Mouse (Mus musculus): ENCODE results near the gene Bola1. TPM values are rescaled to one million over a fixed set of nuclear protein-coding genes. Genes with fewer than 3 reads are reported as not detected.

Bola1 gene
- polyA plus RNA-seq, 1 experiment: 55.4 TPM

- no peaks in the 10 kb centered on the region for H3K27me3 ChIP-seq (ENCODE audit: control insufficient read depth, insufficient read depth, low read length)
- H3K27ac ChIP-seq (ENCODE audit: control insufficient read depth, insufficient read depth, low read length): no peak overlapping the region
- no peak overlapping the region for H3K4me3 ChIP-seq (ENCODE audit: control insufficient read depth, insufficient read depth, low read length)
- H3K36me3 ChIP-seq (ENCODE audit: control insufficient read depth, insufficient read depth, low read length): no peaks in the 10 kb centered on the region
- 66% methylated on average over 5 of the region's 5 CpGs for WGBS
- H3K4me1 ChIP-seq (replicated peaks; ENCODE audit: control insufficient read depth, insufficient read depth, low read length): peaks cover 3% of the 10 kb centered on the region; the same call in 1 of the 2 replicates
- no peak for TF ChIP-seq POLR2A (IDR thresholded peaks at IDR 0.05; ENCODE audit: control insufficient read depth, extremely low read depth, insufficient read depth, low read length, poor library complexity)
- no peak for TF ChIP-seq CTCF (IDR thresholded peaks at IDR 0.05; ENCODE audit: borderline replicate concordance, control insufficient read depth, extremely low read depth, insufficient read depth, low read length, poor library complexity)
- no peak for DNase-seq
These were observed 36.6 kb upstream of the Bola1 start for GRCm38 (mm10) chr3:96255926-96256593.

DNA sequence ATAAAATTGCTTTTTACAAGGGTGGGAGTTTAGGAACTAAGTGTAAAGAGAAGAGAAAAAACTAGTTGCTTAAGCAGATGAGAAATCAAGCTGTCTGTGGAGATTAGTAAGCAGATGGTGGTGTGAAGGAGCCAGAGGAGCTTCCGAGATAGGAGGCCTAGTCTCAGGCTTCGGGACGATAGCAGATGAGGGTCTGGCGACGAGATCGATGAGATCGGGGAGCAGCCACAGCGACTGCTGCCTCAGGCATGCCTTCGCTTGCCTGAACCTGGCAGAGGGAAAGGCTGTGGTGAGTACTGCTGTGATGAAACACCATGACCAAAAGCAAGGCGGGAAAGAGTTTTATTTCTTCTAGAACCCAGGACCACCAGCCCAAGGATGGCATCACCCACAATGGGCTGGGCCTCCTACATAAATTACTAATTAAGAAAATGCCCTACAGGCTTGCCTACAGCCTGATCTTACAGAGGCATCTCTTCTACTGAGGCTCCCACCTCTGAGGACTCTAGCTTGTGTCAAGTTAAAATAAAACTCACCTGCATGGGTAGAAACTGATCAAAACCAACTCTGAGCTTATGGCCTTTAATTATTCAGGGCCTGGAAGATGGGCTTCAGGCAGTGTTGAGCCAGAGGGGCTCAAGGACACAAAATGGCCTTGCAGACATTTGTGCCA is 35.3 kb upstream of the Bola1 start:
- 92% methylated on average over 10 of the region's 10 CpGs for WGBS
- TF ChIP-seq POLR2A (IDR thresholded peaks at IDR 0.05; ENCODE audit: control insufficient read depth, extremely low read depth, insufficient read depth, low read length, poor library complexity) (no peak), CTCF (IDR thresholded peaks at IDR 0.05; ENCODE audit: borderline replicate concordance, control insufficient read depth, extremely low read depth, insufficient read depth, low read length, poor library complexity) (no peak)
- no peaks in the 10 kb centered on the region for H3K36me3 ChIP-seq (ENCODE audit: control insufficient read depth, insufficient read depth, low read length)
- H3K27me3 ChIP-seq (ENCODE audit: control insufficient read depth, insufficient read depth, low read length): no peaks in the 10 kb centered on the region
- H3K4me1 ChIP-seq (replicated peaks; ENCODE audit: control insufficient read depth, insufficient read depth, low read length): peaks cover 8% of the 10 kb centered on the region
- H3K27ac ChIP-seq (ENCODE audit: control insufficient read depth, insufficient read depth, low read length): no peak overlapping the region
- no peak overlapping the region for H3K4me3 ChIP-seq (ENCODE audit: control insufficient read depth, insufficient read depth, low read length)
- no peak for DNase-seq

- Histone ChIP-seq H3K4me1 (replicated peaks; ENCODE audit: control insufficient read depth, insufficient read depth, low read length) (peaks cover 17% of the 10 kb centered on the region), H3K27ac (ENCODE audit: control insufficient read depth, insufficient read depth, low read length) (no peak overlapping the region), H3K4me3 (ENCODE audit: control insufficient read depth, insufficient read depth, low read length) (no peak overlapping the region), H3K36me3 (ENCODE audit: control insufficient read depth, insufficient read depth, low read length) (no peaks in the 10 kb centered on the region), H3K27me3 (ENCODE audit: control insufficient read depth, insufficient read depth, low read length) (no peaks in the 10 kb centered on the region)
- no peak for DNase-seq
- no peak for TF ChIP-seq POLR2A (IDR thresholded peaks at IDR 0.05; ENCODE audit: control insufficient read depth, extremely low read depth, insufficient read depth, low read length, poor library complexity)
- no peak for TF ChIP-seq CTCF (IDR thresholded peaks at IDR 0.05; ENCODE audit: borderline replicate concordance, control insufficient read depth, extremely low read depth, insufficient read depth, low read length, poor library complexity)
- 66% methylated on average over 3 of the region's 3 CpGs for WGBS
These were observed 32.3 kb upstream of the Bola1 start for GRCm38 (mm10) chr3:96251787-96252186.

DNA sequence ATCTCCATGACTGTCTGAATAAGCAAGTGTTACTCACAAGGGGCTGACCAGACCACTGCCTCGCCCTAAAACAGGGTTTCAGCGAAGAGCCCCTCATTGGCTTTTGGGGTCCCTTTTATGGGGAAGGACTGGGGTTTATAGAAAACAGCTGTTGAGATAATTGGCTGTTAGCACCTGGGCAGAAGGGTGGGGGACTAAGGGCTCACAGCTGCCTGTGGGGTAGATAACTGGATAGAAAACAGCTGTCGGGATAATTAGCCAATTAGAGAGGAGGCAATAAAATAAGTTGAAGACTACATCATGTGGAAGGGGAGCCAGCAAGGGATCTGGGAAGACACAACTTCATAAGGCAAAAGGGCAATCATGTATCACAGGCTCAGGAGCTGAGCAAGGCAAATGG is 31.4 kb upstream of the Bola1 start:
- no peaks in the 10 kb centered on the region for H3K27me3 ChIP-seq (ENCODE audit: control insufficient read depth, insufficient read depth, low read length)
- no peak overlapping the region; the same call in 1 of the 2 replicates for H3K27ac ChIP-seq (ENCODE audit: control insufficient read depth, insufficient read depth, low read length)
- H3K36me3 ChIP-seq (ENCODE audit: control insufficient read depth, insufficient read depth, low read length): no peaks in the 10 kb centered on the region
- no peak for TF ChIP-seq POLR2A (IDR thresholded peaks at IDR 0.05; ENCODE audit: control insufficient read depth, extremely low read depth, insufficient read depth, low read length, poor library complexity)
- TF ChIP-seq CTCF (IDR thresholded peaks at IDR 0.05; ENCODE audit: borderline replicate concordance, control insufficient read depth, extremely low read depth, insufficient read depth, low read length, poor library complexity): no peak
- 47% methylated on average over 3 of the region's 3 CpGs for WGBS
- no peak for DNase-seq
- H3K4me3 ChIP-seq (ENCODE audit: control insufficient read depth, insufficient read depth, low read length): no peak overlapping the region
- H3K4me1 ChIP-seq (replicated peaks; ENCODE audit: control insufficient read depth, insufficient read depth, low read length): peaks cover 17% of the 10 kb centered on the region

DNA sequence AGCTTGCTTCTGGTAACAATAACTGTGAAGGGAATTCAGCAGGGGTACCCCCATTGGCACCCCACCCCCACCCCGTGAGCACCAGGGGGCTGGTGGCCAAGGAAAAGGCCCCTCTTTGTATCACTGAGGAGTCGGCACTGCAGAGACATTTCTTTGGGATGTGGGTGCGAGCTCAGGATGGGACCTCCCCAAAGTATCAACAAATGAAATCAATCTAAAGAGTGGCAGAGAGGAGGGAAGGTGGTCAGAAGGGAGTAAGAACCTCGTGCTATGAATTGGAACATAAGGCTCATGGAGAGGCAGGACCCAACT is 29.5 kb upstream of the Bola1 start:
- no peak for DNase-seq
- peaks cover 17% of the 10 kb centered on the region for H3K4me1 ChIP-seq (replicated peaks; ENCODE audit: control insufficient read depth, insufficient read depth, low read length)
- no peaks in the 10 kb centered on the region for H3K27me3 ChIP-seq (ENCODE audit: control insufficient read depth, insufficient read depth, low read length)
- no peaks in the 10 kb centered on the region for H3K36me3 ChIP-seq (ENCODE audit: control insufficient read depth, insufficient read depth, low read length)
- peak overlapping the region; percentile 59 for H3K27ac ChIP-seq (ENCODE audit: control insufficient read depth, insufficient read depth, low read length)
- 83% methylated on average over 4 of the region's 4 CpGs for WGBS
- H3K4me3 ChIP-seq (ENCODE audit: control insufficient read depth, insufficient read depth, low read length): no peak overlapping the region
- TF ChIP-seq POLR2A (IDR thresholded peaks at IDR 0.05; ENCODE audit: control insufficient read depth, extremely low read depth, insufficient read depth, low read length, poor library complexity) (no peak), CTCF (IDR thresholded peaks at IDR 0.05; ENCODE audit: borderline replicate concordance, control insufficient read depth, extremely low read depth, insufficient read depth, low read length, poor library complexity) (no peak)

DNA sequence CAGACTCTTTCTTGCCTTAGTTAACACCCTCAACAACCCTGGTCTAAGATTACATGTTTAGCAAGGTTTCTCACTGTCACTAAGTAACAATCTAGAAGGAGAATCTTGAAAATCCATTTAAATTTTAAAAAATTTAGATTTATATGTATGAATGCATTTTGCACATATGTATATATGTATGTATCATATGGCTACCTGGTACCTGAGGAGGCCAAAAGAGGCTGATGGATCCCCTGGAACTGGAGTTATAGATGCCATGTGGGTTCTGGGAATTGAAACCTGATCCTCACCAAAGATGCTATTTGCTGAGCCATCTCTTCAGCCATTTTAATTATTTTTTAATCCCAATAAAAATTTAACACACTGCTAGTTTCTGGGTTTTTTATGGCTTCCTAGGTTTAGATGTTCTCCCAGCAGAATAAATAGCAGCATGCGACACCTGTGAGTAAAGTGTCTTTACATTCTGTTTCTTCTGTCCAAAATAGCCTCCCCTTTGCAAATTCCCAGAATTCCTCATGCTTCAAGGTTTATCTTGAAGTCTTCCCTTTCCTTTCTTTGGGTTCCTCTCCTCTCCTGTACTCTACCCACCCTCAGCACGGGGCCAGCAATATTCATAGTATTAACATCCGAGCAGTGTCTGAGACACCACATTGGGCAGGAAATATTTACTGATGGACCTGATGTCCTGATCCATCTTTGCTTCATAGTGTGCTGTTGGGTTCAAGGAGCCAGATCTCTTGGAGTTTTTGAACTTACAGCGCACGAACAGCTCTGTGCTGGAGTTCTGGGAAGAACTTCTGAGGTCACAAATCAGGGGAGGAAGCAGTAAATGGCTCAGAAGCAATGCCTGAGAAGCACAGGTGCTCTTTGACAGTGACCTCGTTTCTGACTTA is 28.9 kb upstream of the Bola1 start:
- Histone ChIP-seq H3K36me3 (ENCODE audit: control insufficient read depth, insufficient read depth, low read length) (no peaks in the 10 kb centered on the region), H3K27me3 (ENCODE audit: control insufficient read depth, insufficient read depth, low read length) (no peaks in the 10 kb centered on the region), H3K4me3 (ENCODE audit: control insufficient read depth, insufficient read depth, low read length) (no peak overlapping the region), H3K4me1 (replicated peaks; ENCODE audit: control insufficient read depth, insufficient read depth, low read length) (peaks cover 20% of the 10 kb centered on the region), H3K27ac (ENCODE audit: control insufficient read depth, insufficient read depth, low read length) (peak overlapping the region; percentile 59)
- 55% methylated on average over 6 of the region's 6 CpGs for WGBS
- TF ChIP-seq POLR2A (IDR thresholded peaks at IDR 0.05; ENCODE audit: control insufficient read depth, extremely low read depth, insufficient read depth, low read length, poor library complexity) (no peak), CTCF (IDR thresholded peaks at IDR 0.05; ENCODE audit: borderline replicate concordance, control insufficient read depth, extremely low read depth, insufficient read depth, low read length, poor library complexity) (no peak)
- no peak for DNase-seq
